Mouse (Mus musculus): ENCODE measurements around the gene Gp9. TPM values are rescaled to one million over a fixed set of nuclear protein-coding genes. Genes with fewer than 3 reads are reported as not detected.

Gp9 gene
- polyA plus RNA-seq, 1 experiment = not detected

GRCm38 (mm10) chr6:87796251-87796880, 18.5 kb downstream of the Gp9 start:
- H3K4me2 ChIP-seq (ENCODE audit: low read depth) = no peak overlapping the region

DNA sequence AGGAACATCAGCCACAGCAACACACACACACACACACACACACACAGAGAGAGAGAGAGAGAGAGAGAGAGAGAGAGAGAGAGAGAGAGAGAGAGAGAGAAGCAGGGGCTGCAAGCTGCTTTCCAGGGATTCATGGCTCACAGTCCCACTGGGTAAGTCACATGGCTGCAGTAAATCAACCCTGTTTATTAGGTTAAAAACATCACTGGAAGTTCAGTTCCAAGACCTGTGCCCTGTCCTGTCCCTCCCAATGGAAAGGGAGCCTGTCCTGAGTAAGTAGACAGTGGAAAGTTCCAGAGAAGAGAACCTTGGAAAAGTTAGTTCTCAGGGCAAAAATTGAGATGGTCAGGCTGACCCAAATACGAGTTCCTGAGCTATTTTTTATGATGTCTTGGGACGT, 19.4 kb downstream of the Gp9 start:
- no peaks in the 10 kb centered on the region for H3K79me2 ChIP-seq (ENCODE audit: control insufficient read depth, insufficient read depth)
- TF ChIP-seq POLR2AphosphoS2 (IDR thresholded peaks at IDR 0.05; ENCODE audit: insufficient read length, low read depth) = no peak
- no peak for TF ChIP-seq POLR2A (IDR thresholded peaks at IDR 0.05; ENCODE audit: insufficient read length, low read depth)
- no peak for TF ChIP-seq E2F4 (IDR thresholded peaks at IDR 0.05; ENCODE audit: insufficient read depth)
- no peak for TF ChIP-seq USF1 (IDR thresholded peaks at IDR 0.05; ENCODE audit: low read depth)
- no peak for TF ChIP-seq CEBPB (IDR thresholded peaks at IDR 0.05; ENCODE audit: insufficient read depth, poor library complexity, severe bottlenecking)
- TF ChIP-seq SRF (IDR thresholded peaks at IDR 0.05; ENCODE audit: control insufficient read depth, insufficient read length, low read depth) = no peak
- TF ChIP-seq TCF12 (IDR thresholded peaks at IDR 0.05; ENCODE audit: insufficient read depth, poor library complexity, severe bottlenecking) = no peak
- TF ChIP-seq REST (IDR thresholded peaks at IDR 0.05; ENCODE audit: insufficient read depth, insufficient read length) = no peak
- TF ChIP-seq TCF3 (IDR thresholded peaks at IDR 0.05; ENCODE audit: insufficient read length, low read depth) = no peak
- no peak for TF ChIP-seq MYOD1 (IDR thresholded peaks at IDR 0.05; ENCODE audit: control insufficient read depth in 1 of 3, insufficient read length in 2 of 3, low read depth in 2 of 3)
- TF ChIP-seq MAX (IDR thresholded peaks at IDR 0.05; ENCODE audit: low read depth) = no peak
- no peak for TF ChIP-seq MYOG (IDR thresholded peaks at IDR 0.05; ENCODE audit: control insufficient read depth in 1 of 3, insufficient read depth in 1 of 3, insufficient read length in 2 of 3, low read depth in 2 of 3)
- H3K4me3 ChIP-seq = no peak overlapping the region
- no peak overlapping the region for H3ac ChIP-seq (ENCODE audit: control insufficient read depth, insufficient read length)
- no peaks in the 10 kb centered on the region for H3K36me3 ChIP-seq (ENCODE audit: control insufficient read depth, insufficient read depth)
- no peak overlapping the region for H3K4me2 ChIP-seq (ENCODE audit: low read depth)
- no peaks in the 10 kb centered on the region for H3K27me3 ChIP-seq (ENCODE audit: control insufficient read depth, insufficient read depth, insufficient read length)

More at GRCm38 (mm10) chr6:87796251-87796880, 18.5 kb downstream of the Gp9 start:
- no peak for TF ChIP-seq SRF (IDR thresholded peaks at IDR 0.05; ENCODE audit: control insufficient read depth, insufficient read length, low read depth)
- no peak for TF ChIP-seq REST (IDR thresholded peaks at IDR 0.05; ENCODE audit: insufficient read depth, insufficient read length)
- TF ChIP-seq MAX (IDR thresholded peaks at IDR 0.05; ENCODE audit: low read depth) = no peak
- TF ChIP-seq E2F4 (IDR thresholded peaks at IDR 0.05; ENCODE audit: insufficient read depth) = no peak
- no peak for TF ChIP-seq POLR2A (IDR thresholded peaks at IDR 0.05; ENCODE audit: insufficient read length, low read depth)
- no peak for TF ChIP-seq TCF12 (IDR thresholded peaks at IDR 0.05; ENCODE audit: insufficient read depth, poor library complexity, severe bottlenecking)
- TF ChIP-seq CEBPB (IDR thresholded peaks at IDR 0.05; ENCODE audit: insufficient read depth, poor library complexity, severe bottlenecking) = no peak
- no peak for TF ChIP-seq MYOD1 (IDR thresholded peaks at IDR 0.05; ENCODE audit: control insufficient read depth in 1 of 3, insufficient read length in 2 of 3, low read depth in 2 of 3)
- no peak for TF ChIP-seq POLR2AphosphoS2 (IDR thresholded peaks at IDR 0.05; ENCODE audit: insufficient read length, low read depth)
- TF ChIP-seq MYOG (IDR thresholded peaks at IDR 0.05; ENCODE audit: control insufficient read depth in 1 of 3, insufficient read depth in 1 of 3, insufficient read length in 2 of 3, low read depth in 2 of 3) = no peak
- TF ChIP-seq TCF3 (IDR thresholded peaks at IDR 0.05; ENCODE audit: insufficient read length, low read depth) = no peak
- no peak for TF ChIP-seq USF1 (IDR thresholded peaks at IDR 0.05; ENCODE audit: low read depth)
- Histone ChIP-seq H3K36me3 (ENCODE audit: control insufficient read depth, insufficient read depth) (no peaks in the 10 kb centered on the region), H3K79me2 (ENCODE audit: control insufficient read depth, insufficient read depth) (no peaks in the 10 kb centered on the region), H3K27me3 (ENCODE audit: control insufficient read depth, insufficient read depth, insufficient read length) (no peaks in the 10 kb centered on the region), H3ac (ENCODE audit: control insufficient read depth, insufficient read length) (no peak overlapping the region), H3K4me3 (no peak overlapping the region)

GRCm38 (mm10) chr6:87799576-87799975, 21.7 kb downstream of the Gp9 start:
- no peak overlapping the region for H3K4me2 ChIP-seq (ENCODE audit: low read depth)
- no peaks in the 10 kb centered on the region for H3K79me2 ChIP-seq (ENCODE audit: control insufficient read depth, insufficient read depth)
- H3K4me3 ChIP-seq = no peak overlapping the region
- H3K36me3 ChIP-seq (ENCODE audit: control insufficient read depth, insufficient read depth) = no peaks in the 10 kb centered on the region
- no peaks in the 10 kb centered on the region for H3K27me3 ChIP-seq (ENCODE audit: control insufficient read depth, insufficient read depth, insufficient read length)
- no peak overlapping the region for H3ac ChIP-seq (ENCODE audit: control insufficient read depth, insufficient read length)
- TF ChIP-seq REST (IDR thresholded peaks at IDR 0.05; ENCODE audit: insufficient read depth, insufficient read length) (no peak), E2F4 (IDR thresholded peaks at IDR 0.05; ENCODE audit: insufficient read depth) (no peak), USF1 (IDR thresholded peaks at IDR 0.05; ENCODE audit: low read depth) (no peak), MAX (IDR thresholded peaks at IDR 0.05; ENCODE audit: low read depth) (no peak), MYOD1 (IDR thresholded peaks at IDR 0.05; ENCODE audit: control insufficient read depth in 1 of 3, insufficient read length in 2 of 3, low read depth in 2 of 3) (no peak), TCF12 (IDR thresholded peaks at IDR 0.05; ENCODE audit: insufficient read depth, poor library complexity, severe bottlenecking) (no peak), POLR2AphosphoS2 (IDR thresholded peaks at IDR 0.05; ENCODE audit: insufficient read length, low read depth) (no peak), POLR2A (IDR thresholded peaks at IDR 0.05; ENCODE audit: insufficient read length, low read depth) (no peak), MYOG (IDR thresholded peaks at IDR 0.05; ENCODE audit: control insufficient read depth in 1 of 3, insufficient read depth in 1 of 3, insufficient read length in 2 of 3, low read depth in 2 of 3) (no peak), SRF (IDR thresholded peaks at IDR 0.05; ENCODE audit: control insufficient read depth, insufficient read length, low read depth) (no peak), TCF3 (IDR thresholded peaks at IDR 0.05; ENCODE audit: insufficient read length, low read depth) (no peak), CEBPB (IDR thresholded peaks at IDR 0.05; ENCODE audit: insufficient read depth, poor library complexity, severe bottlenecking) (no peak)

GRCm38 (mm10) chr6:87802462-87802861, 24.6 kb downstream of the Gp9 start:
- no peaks in the 10 kb centered on the region for H3K27me3 ChIP-seq (ENCODE audit: control insufficient read depth, insufficient read depth, insufficient read length)
- no peak overlapping the region for H3ac ChIP-seq (ENCODE audit: control insufficient read depth, insufficient read length)
- no peak overlapping the region for H3K4me3 ChIP-seq

More at GRCm38 (mm10) chr6:87802462-87802861, 24.6 kb downstream of the Gp9 start:
- Histone ChIP-seq H3K79me2 (ENCODE audit: control insufficient read depth, insufficient read depth) (no peaks in the 10 kb centered on the region), H3K36me3 (ENCODE audit: control insufficient read depth, insufficient read depth) (no peaks in the 10 kb centered on the region), H3K4me2 (ENCODE audit: low read depth) (no peak overlapping the region)
- TF ChIP-seq REST (IDR thresholded peaks at IDR 0.05; ENCODE audit: insufficient read depth, insufficient read length) (no peak), MYOD1 (IDR thresholded peaks at IDR 0.05; ENCODE audit: control insufficient read depth in 1 of 3, insufficient read length in 2 of 3, low read depth in 2 of 3) (no peak), POLR2AphosphoS2 (IDR thresholded peaks at IDR 0.05; ENCODE audit: insufficient read length, low read depth) (no peak), E2F4 (IDR thresholded peaks at IDR 0.05; ENCODE audit: insufficient read depth) (no peak), SRF (IDR thresholded peaks at IDR 0.05; ENCODE audit: control insufficient read depth, insufficient read length, low read depth) (no peak), POLR2A (IDR thresholded peaks at IDR 0.05; ENCODE audit: insufficient read length, low read depth) (no peak), USF1 (IDR thresholded peaks at IDR 0.05; ENCODE audit: low read depth) (no peak), MYOG (IDR thresholded peaks at IDR 0.05; ENCODE audit: control insufficient read depth in 1 of 3, insufficient read depth in 1 of 3, insufficient read length in 2 of 3, low read depth in 2 of 3) (no peak), TCF3 (IDR thresholded peaks at IDR 0.05; ENCODE audit: insufficient read length, low read depth) (no peak), CEBPB (IDR thresholded peaks at IDR 0.05; ENCODE audit: insufficient read depth, poor library complexity, severe bottlenecking) (no peak), MAX (IDR thresholded peaks at IDR 0.05; ENCODE audit: low read depth) (no peak), TCF12 (IDR thresholded peaks at IDR 0.05; ENCODE audit: insufficient read depth, poor library complexity, severe bottlenecking) (no peak)

All from myocyte (in vitro differentiated cells).